Mouse (Mus musculus) gastrocnemius, postnatal 14 days (tissue): ENCODE results near the gene Lsm11. TPM values are rescaled to one million over a fixed set of nuclear protein-coding genes. Genes with fewer than 3 reads are reported as not detected.

Experiments
- DNase-seq: peaks from one replicate; pipeline ENCODE4 v3.0.0; 2021; ENCODE audit warnings: mixed read lengths
- intact Hi-C: fragments of 180-260 bp; cut with DNase I; formaldehyde crosslinking; loops from one replicate; pipeline ENCODE4 v1.15.1; 2025; ENCODE audit warnings: low total_unique reads
- long read RNA-seq, 2 experiments: library from polyadenylated mRNA; stranded (forward); transcript quantifications; one replicate each; pipeline ENCODE4 v2.0.0; 2021
- total RNA-seq, 2 experiments: library from RNA; stranded (reverse); gene quantifications; 2 replicates each; pipeline ENCODE4 v1.2.3; 2021

Lsm11 gene
- total RNA-seq = 1 to 10 TPM; 3.0 to 3.1 TPM
- long read RNA-seq, experiment 1, full-length matches to known transcripts = 1 of 2 reads
- long read RNA-seq, experiment 1, partial matches to known transcripts = 0 of 2 reads
- long read RNA-seq, experiment 1, other reads (novel, unspliced or antisense) = 1 of 2 reads
- long read RNA-seq, experiment 2, full-length matches to known transcripts = 8 of 11 reads
- long read RNA-seq, experiment 2, partial matches to known transcripts = 0 of 11 reads
- long read RNA-seq, experiment 2, other reads (novel, unspliced or antisense) = 3 of 11 reads

DNA sequence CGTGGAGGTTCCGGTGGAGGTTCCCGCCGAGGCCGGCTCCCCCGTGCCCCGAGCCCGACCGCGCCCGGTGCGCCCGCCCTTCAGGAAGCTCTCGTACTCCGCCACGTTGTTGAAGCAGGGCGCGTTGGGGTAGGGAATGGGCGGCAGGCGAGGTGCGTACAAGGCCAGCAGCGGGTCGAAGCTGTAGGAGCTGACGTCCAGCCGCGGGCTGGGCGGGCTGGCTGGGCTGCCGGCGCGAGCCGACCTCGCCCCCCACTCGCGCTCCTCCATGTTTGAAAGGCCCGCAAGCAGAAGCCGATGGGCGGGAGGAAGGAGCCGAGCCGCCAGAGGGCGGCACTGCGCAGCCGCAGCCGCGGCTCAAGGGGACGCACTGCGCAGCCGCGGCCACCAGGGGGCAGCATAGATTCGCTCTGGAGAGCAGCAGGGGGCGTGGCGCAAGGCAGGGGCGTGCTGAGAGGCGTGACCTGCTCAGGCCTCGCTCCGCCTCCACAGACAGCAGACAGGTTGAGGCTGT lies at the start of gene Lsm11:
Gene Lsm11 (minus strand): TSS at position 293 of the 514 bp plus-strand sequence.
- peak; percentile 96 for DNase-seq
- intact Hi-C loops = loop anchor here (5.0 to 10.0 kb wide), 2 partner anchors 180 to 268 kb away; no protein-coding TSS in a partner anchor

- intact Hi-C loops = no loop called here
- no peak for DNase-seq
Observed at GRCm38 (mm10) chr11:45992087-45992486, 47.4 kb upstream of the Lsm11 start.

DNA sequence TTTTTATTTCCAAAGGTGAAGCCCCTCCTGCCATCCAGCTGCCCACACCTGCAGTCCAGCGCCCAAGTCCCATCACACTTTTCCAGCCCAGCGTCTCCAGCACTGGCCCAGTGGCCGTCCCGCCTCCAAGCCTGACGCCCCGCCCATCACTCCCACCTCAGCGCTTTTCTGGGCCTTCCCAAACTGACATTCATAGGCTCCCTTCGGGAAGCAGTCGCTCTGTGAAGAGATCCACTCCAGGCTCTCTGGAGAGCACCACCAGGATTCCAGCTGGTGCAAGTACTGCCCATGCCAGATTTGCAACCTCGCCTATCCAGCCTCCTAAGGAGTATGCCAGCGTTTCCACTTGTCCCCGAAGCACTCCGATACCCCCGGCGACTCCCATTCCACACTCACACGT lies 46.9 kb upstream of the Lsm11 start:
- DNase-seq = peak; percentile 9
- intact Hi-C loops = no loop called here

- DNase-seq = no peak
- intact Hi-C loops = no loop called here
Observed at GRCm38 (mm10) chr11:45980893-45981253, 36.1 kb upstream of the Lsm11 start.

- intact Hi-C loops = no loop called here
Observed at GRCm38 (mm10) chr11:45979946-45980892, 35.5 kb upstream of the Lsm11 start, which contains the start of gene Sox30. Gene Sox30, plus strand, starts transcription at chr11:45980310.

GRCm38 (mm10) chr11:45976061-45976460 lies 31.3 kb upstream of the Lsm11 start:
- intact Hi-C loops = no loop called here
- no peak for DNase-seq

More at GRCm38 (mm10) chr11:45979946-45980892, 35.5 kb upstream of the Lsm11 start, which contains the start of gene Sox30:
- peak; percentile 50 for DNase-seq

DNA sequence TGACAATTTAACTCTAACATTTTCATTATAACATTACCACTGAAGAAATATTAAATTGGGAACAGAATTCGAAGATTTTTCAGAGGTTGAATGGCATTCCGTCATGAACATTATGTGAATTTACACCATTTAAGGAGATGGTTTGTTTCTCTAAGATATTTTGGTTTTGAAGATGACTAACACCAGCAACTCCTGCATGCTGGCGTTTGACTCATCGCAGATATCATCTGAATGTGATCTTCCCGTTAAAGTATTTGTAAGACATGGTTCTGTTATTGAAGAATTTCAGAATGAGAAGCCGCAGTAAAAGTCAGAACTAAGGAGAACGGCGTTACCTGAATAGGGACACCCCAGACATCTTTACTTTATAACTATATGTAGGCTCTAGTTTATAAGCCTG lies 29.7 kb upstream of the Lsm11 start:
- DNase-seq = no peak
- intact Hi-C loops = no loop called here

GRCm38 (mm10) chr11:45973635-45974034 lies 28.9 kb upstream of the Lsm11 start:
- DNase-seq = no peak
- intact Hi-C loops = no loop called here

GRCm38 (mm10) chr11:45968466-45968865 lies 23.7 kb upstream of the Lsm11 start:
- intact Hi-C loops = loop anchor here (10.0 kb wide), 1 partner anchor 166 kb away; no protein-coding TSS in a partner anchor
- no peak for DNase-seq

GRCm38 (mm10) chr11:45966896-45967295 lies 22.2 kb upstream of the Lsm11 start:
- DNase-seq = no peak
- intact Hi-C loops = loop anchor here (10.0 kb wide), 1 partner anchor 168 kb away; no protein-coding TSS in a partner anchor

DNA sequence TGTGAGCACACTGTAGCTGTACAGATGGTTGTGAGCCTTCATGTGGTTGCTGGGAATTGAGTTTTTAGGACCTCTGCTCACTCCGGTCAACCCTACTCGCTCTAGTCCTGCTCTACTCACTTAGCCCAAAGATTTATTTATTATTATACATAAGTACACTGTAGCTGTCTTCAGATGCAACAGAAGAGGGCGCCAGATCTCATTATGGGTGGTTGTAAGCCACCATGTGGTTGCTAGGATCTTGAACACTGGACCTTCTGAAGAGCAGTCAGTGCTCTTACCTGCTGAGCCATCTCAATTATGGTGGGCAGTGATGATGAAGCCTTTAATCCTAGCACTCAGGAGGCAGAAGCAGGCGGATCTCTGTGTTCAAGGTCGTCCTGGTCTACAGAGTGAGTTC lies 15.3 kb upstream of the Lsm11 start:
- intact Hi-C loops = loop anchor here (5.0 to 10.0 kb wide), 2 partner anchors 175 to 242 kb away; no protein-coding TSS in a partner anchor
- DNase-seq = no peak

- intact Hi-C loops = no loop called here
- DNase-seq = no peak
Observed at GRCm38 (mm10) chr11:45959598-45959997, 14.9 kb upstream of the Lsm11 start.

GRCm38 (mm10) chr11:45955127-45955627 lies 10.4 kb upstream of the Lsm11 start, which contains the start of gene Thg1l:
Gene Thg1l, minus strand, starts transcription at chr11:45955494.
- intact Hi-C loops = no loop called here
- DNase-seq = peak; percentile 89

- intact Hi-C loops = loop anchor here (5.0 to 10.0 kb wide), 2 partner anchors 177 to 265 kb away; no protein-coding TSS in a partner anchor
- no peak for DNase-seq
Observed at GRCm38 (mm10) chr11:45947491-45947890, 2.8 kb upstream of the Lsm11 start.

GRCm38 (mm10) chr11:45946796-45947195 lies 2.1 kb upstream of the Lsm11 start:
- intact Hi-C loops = loop anchor here (5.0 to 10.0 kb wide), 2 partner anchors 178 to 266 kb away; no protein-coding TSS in a partner anchor
- no peak for DNase-seq

DNA sequence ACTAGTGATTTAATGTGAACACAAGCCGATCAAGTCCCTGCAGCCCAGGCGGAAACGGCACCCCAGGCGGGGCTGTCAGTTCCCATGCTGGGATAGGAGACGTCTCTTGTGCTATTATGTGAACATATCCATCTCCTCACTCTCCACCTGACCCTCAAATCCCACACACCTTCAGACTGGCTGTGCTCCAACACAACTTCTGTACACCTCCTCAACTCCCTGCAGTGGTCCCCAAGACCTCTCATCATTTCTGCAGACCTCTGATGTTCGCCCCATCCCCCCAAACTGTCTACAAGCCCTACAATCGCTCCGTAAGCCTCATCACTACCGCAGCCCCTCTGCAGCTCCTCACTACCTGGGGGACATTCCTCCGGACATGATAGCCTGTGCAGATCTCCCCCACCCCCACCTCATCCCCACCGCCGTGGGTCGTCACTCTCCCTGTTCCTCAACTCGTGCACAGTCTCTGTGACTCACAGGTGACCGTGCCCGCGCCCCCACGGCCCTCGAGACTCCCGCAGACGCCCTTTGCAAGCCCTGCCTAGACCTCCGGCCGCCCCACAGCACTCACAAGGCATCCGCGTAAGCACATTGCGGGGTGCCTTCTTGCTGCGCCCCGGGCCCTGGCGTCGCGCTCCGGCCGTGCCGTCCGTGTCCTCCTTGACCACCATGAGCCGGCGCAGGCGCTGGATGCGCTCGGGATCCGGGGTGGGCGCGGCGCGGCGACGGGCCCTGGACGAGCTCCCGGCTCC lies 668 bp downstream of the Lsm11 start:
- intact Hi-C loops = loop anchor here (10.0 kb wide), 1 partner anchor 181 kb away; no protein-coding TSS in a partner anchor
- no peak for DNase-seq

DNA sequence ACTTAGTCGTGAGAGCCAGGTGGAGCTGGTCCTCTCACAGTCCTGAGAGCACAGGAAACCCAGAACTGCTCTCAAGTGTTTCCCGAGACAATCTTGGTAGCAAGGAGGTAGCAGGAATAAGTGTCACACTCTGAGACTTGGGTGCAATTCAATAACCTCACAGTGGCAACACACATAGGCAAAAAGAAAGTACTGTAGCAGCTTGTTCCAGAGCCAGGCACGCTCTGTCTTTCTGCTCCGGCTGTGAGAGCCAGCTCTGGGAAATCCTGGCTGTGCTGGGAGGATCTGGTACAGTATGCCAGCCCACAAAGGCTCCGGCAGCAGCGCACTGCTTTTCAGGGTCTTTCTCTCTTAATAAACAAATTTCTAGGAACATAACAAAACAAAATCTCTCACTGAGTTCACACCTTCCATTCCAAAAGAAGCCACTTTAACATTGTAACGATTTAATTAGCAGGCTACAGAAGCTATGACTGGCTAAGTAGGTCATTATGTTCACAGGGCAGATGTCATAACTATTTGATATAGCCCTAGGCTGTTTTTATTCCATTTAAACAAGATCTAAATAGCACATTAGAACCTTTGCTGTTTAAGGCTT lies 1.5 kb downstream of the Lsm11 start:
- intact Hi-C loops = loop anchor here (10.0 kb wide), 1 partner anchor 182 kb away; no protein-coding TSS in a partner anchor
- DNase-seq = peak; percentile 22

DNA sequence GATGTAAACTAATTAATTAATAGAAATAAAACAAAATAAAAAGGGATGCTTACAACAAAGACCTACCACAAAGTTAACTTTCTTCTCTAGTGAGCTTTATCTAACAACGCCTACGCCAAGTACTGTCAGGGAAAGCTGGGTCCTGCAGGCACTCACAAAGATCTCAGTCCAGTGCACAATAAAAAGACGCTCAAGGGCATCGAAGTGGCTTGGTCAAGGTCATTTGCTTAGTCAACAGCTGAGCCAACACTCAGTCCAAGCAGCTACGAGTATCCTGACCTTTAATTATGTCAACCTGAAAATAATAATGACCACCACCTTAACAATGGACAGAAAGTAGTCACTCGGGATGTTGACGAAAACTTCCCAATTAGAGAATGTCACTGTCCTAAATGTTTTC lies 2.5 kb downstream of the Lsm11 start:
- DNase-seq = no peak
- intact Hi-C loops = loop anchor here (10.0 kb wide), 1 partner anchor 183 kb away; no protein-coding TSS in a partner anchor
